Mouse (Mus musculus) liver, postnatal 0 days (tissue): ENCODE measurements around the gene Grid1. TPM values are rescaled to one million over a fixed set of nuclear protein-coding genes. Genes with fewer than 3 reads are reported as not detected.

Experiments used
- ATAC-seq: fragments of 200-750 bp; cut with Nextera tagmentation; 2 replicates; pipeline ENCODE4 v1.8.0; 2017; ENCODE audit warnings: mild to moderate bottlenecking, moderate library complexity
- DNase-seq: peaks from one replicate; pipeline ENCODE4 v3.0.0-alpha.2; 2016
- H3K27ac ChIP-seq: fragments of 300-500 bp; sonication (generic); 2 replicates; pipeline ENCODE4 v1.5.1; 2014; ENCODE audit warnings: antibody characterized with exemption, moderate library complexity, mild to moderate bottlenecking, low read depth
- H3K27me3 ChIP-seq: fragments of 300-500 bp; sonication (generic); 2 replicates; pipeline ENCODE4 v1.6.1; 2014; ENCODE audit warnings: low read length, control low read depth, mixed read lengths; ENCODE audit not compliant: insufficient read depth
- H3K36me3 ChIP-seq: fragments of 300-500 bp; sonication (generic); replicated peaks from 2 replicates; pipeline ENCODE4 v1.6.1; 2014; ENCODE audit warnings: mild to moderate bottlenecking, control low read depth, low read length, moderate library complexity, mixed read lengths; ENCODE audit not compliant: insufficient read depth
- H3K4me1 ChIP-seq: fragments of 300-500 bp; sonication (generic); 2 replicates; pipeline ENCODE4 v1.6.1; 2014; ENCODE audit warnings: antibody characterized with exemption, mild to moderate bottlenecking, control low read depth; ENCODE audit not compliant: insufficient read depth
- H3K4me2 ChIP-seq: fragments of 300-500 bp; sonication (generic); 2 replicates; pipeline ENCODE4 v1.6.1; 2014; ENCODE audit warnings: low read depth, mild to moderate bottlenecking, low read length, moderate library complexity, mixed read lengths
- H3K4me3 ChIP-seq: fragments of 300-500 bp; sonication (generic); 2 replicates; pipeline ENCODE4 v1.5.1; 2014; ENCODE audit warnings: low read depth, low read length
- H3K9ac ChIP-seq: fragments of 300-500 bp; sonication (generic); replicated peaks from 2 replicates; pipeline ENCODE4 v1.6.1; 2014; ENCODE audit warnings: mild to moderate bottlenecking, moderate library complexity
- H3K9me3 ChIP-seq: fragments of 300-500 bp; sonication (generic); 2 replicates; pipeline ENCODE4 v1.6.1; 2016; ENCODE audit warnings: mild to moderate bottlenecking, control low read depth, low read length, mixed read lengths
- CTCF ChIP-seq: sonication (generic); IDR thresholded peaks from 2 replicates; pipeline ENCODE4 v1.5.1; 2016; ENCODE audit warnings: antibody characterized with exemption, low read depth
- EP300 ChIP-seq: IDR thresholded peaks from 2 replicates; pipeline ENCODE4 v1.6.1; 2016; ENCODE audit warnings: antibody characterized with exemption, low read depth, mild to moderate bottlenecking
- WGBS: fragments of 180-500 bp; shearing (Covaris S2); extraction: QIAGEN DNeasy Blood & Tissue Kit; methylation state at CpG from one replicate; pipeline ENCODE4 v1.1.7; 2014; ENCODE audit not compliant: insufficient replicate concordance; 5-methylcytosine and 5-hydroxymethylcytosine counted together
- polyA plus RNA-seq: library from polyadenylated mRNA; unstranded; fragments of >200 nt; fragmentation: Nextera tagmentation; extraction: Ambion mirVana; gene quantifications from 2 replicates; pipeline ENCODE4 v1.2.1, GENCODE M21; 2015

Gene Grid1
- polyA plus RNA-seq = not detected in 2 replicates

GRCm38 (mm10) chr14:34819919-34820652, at the start of gene Grid1:
Gene Grid1, plus strand, starts transcription at chr14:34820108.
- H3K4me1 ChIP-seq = no peaks in the 10 kb centered on the region
- no peak within 1 kb of the TSS for H3K27ac ChIP-seq
- no peaks in the 10 kb centered on the region for H3K9me3 ChIP-seq
- H3K4me2 ChIP-seq = peak within 1 kb of the TSS; percentile 64
- H3K9ac ChIP-seq = no peak within 1 kb of the TSS
- no peak for ATAC-seq
- peak; percentile 19 for DNase-seq
- peak within 1 kb of the TSS; percentile 35 for H3K4me3 ChIP-seq
- H3K36me3 ChIP-seq = no peaks in the 10 kb centered on the region
- TF ChIP-seq CTCF (no peak), EP300 (no peak)
- under 1% methylated on average over 70 of the region's 96 CpGs for WGBS
- H3K27me3 ChIP-seq = peaks cover 79% of the 10 kb centered on the region

GRCm38 (mm10) chr14:34770467-34770866, 49.4 kb upstream of the Grid1 start:
- WGBS = 76% methylated on average over 6 of the region's 6 CpGs
- Histone ChIP-seq H3K4me2 (no peak overlapping the region), H3K4me3 (no peak overlapping the region), H3K9ac (no peak overlapping the region), H3K9me3 (no peaks in the 10 kb centered on the region), H3K4me1 (peaks cover 3% of the 10 kb centered on the region), H3K27ac (no peak overlapping the region), H3K36me3 (no peaks in the 10 kb centered on the region), H3K27me3 (no peaks in the 10 kb centered on the region)
- TF ChIP-seq CTCF (no peak), EP300 (no peak)
- ATAC-seq = no peak
- peak; percentile 12 for DNase-seq

GRCm38 (mm10) chr14:34771601-34772000, 48.3 kb upstream of the Grid1 start:
- H3K9ac ChIP-seq = no peak overlapping the region
- WGBS = 32% methylated on average over 9 of the region's 9 CpGs
- DNase-seq (no peak), ATAC-seq (no peak)
- no peaks in the 10 kb centered on the region for H3K27me3 ChIP-seq
- no peak for TF ChIP-seq CTCF
- H3K9me3 ChIP-seq = no peaks in the 10 kb centered on the region; the same call in 1 of the 2 replicates
- no peak overlapping the region for H3K4me3 ChIP-seq
- no peak overlapping the region for H3K4me2 ChIP-seq
- peaks cover 3% of the 10 kb centered on the region for H3K4me1 ChIP-seq
- H3K36me3 ChIP-seq = no peaks in the 10 kb centered on the region
- no peak overlapping the region for H3K27ac ChIP-seq

- H3K4me2 ChIP-seq = no peak overlapping the region
- H3K9me3 ChIP-seq = no peaks in the 10 kb centered on the region; the same call in 1 of the 2 replicates
- no peak overlapping the region for H3K27ac ChIP-seq
- peaks cover 3% of the 10 kb centered on the region for H3K4me1 ChIP-seq
- H3K36me3 ChIP-seq = no peaks in the 10 kb centered on the region
- DNase-seq (no peak), ATAC-seq (no peak)
- H3K4me3 ChIP-seq = no peak overlapping the region
- TF ChIP-seq CTCF (no peak), EP300 (no peak)
- H3K27me3 ChIP-seq = no peaks in the 10 kb centered on the region
- no peak overlapping the region for H3K9ac ChIP-seq
- 50% methylated on average over 7 of the region's 7 CpGs for WGBS
Measured at GRCm38 (mm10) chr14:34772132-34772531, 47.8 kb upstream of the Grid1 start.

- Histone ChIP-seq H3K27ac (no peak overlapping the region), H3K9ac (no peak overlapping the region), H3K27me3 (no peaks in the 10 kb centered on the region), H3K9me3 (no peaks in the 10 kb centered on the region; the same call in 1 of the 2 replicates), H3K4me2 (no peak overlapping the region), H3K4me3 (no peak overlapping the region), H3K4me1 (peaks cover 3% of the 10 kb centered on the region), H3K36me3 (no peaks in the 10 kb centered on the region)
- no peak for DNase-seq
- no peak for TF ChIP-seq EP300
- no peak for TF ChIP-seq CTCF
- ATAC-seq = no peak
- 54% methylated on average over 3 of the region's 3 CpGs for WGBS
Measured at GRCm38 (mm10) chr14:34773681-34774080, 46.2 kb upstream of the Grid1 start.

GRCm38 (mm10) chr14:34774231-34774630, 45.7 kb upstream of the Grid1 start:
- WGBS = 69% methylated on average over 6 of the region's 6 CpGs

More at GRCm38 (mm10) chr14:34774231-34774630, 45.7 kb upstream of the Grid1 start:
- Histone ChIP-seq H3K4me2 (no peak overlapping the region), H3K4me3 (no peak overlapping the region), H3K27me3 (no peaks in the 10 kb centered on the region), H3K9me3 (no peaks in the 10 kb centered on the region; the same call in 1 of the 2 replicates), H3K4me1 (no peaks in the 10 kb centered on the region; the same call in 1 of the 2 replicates), H3K36me3 (no peaks in the 10 kb centered on the region), H3K9ac (no peak overlapping the region), H3K27ac (no peak overlapping the region)
- ATAC-seq (no peak), DNase-seq (no peak)
- TF ChIP-seq EP300 (no peak), CTCF (no peak)
